Mouse (Mus musculus) Patski (cell line): ENCODE measurements around the gene Hgf. TPM values are rescaled to one million over a fixed set of nuclear protein-coding genes. Genes with fewer than 3 reads are reported as not detected.

Experiments used
- ATAC-seq: fragments of 100-300 bp; one replicate; pipeline ENCODE4 v1.8.0; 2021
- CTCF ChIA-PET: fragments of 350-600 bp; sonication (Branson Sonifier 250); formaldehyde crosslinking; loops from one replicate; lab custom pipeline; 2022; ENCODE audit warnings: inconsistent platforms; lab: Charles Lee
- POLR2A ChIA-PET: fragments of 350-600 bp; sonication (Branson Sonifier 250); formaldehyde crosslinking; loops from one replicate; lab custom pipeline; 2022; ENCODE audit warnings: antibody characterized with exemption, inconsistent platforms; lab: Charles Lee
- DNase-seq: peaks from one replicate; pipeline ENCODE4 v3.0.0-alpha.2; 2011; ENCODE audit warnings: low read depth, low spot score
- H3K27me3 ChIP-seq: fragments of 371-371 bp; one replicate; pipeline ENCODE4 v1.5.1; 2021
- CTCF ChIP-seq: fragments of 100-300 bp; IDR thresholded peaks from one replicate; pipeline ENCODE4 v1.5.1; 2021
- in situ Hi-C: fragments of 300-500 bp; cut with MboI; formaldehyde crosslinking; loops from 3 replicates; pipeline ENCODE4 v1.11.1; 2018; ENCODE audit warnings: low pct_unique_long_range_greater_than_20kb, mixed read lengths
- polyA plus RNA-seq: library from polyadenylated mRNA; unstranded; gene quantifications from one replicate; pipeline ENCODE4 v1.2.3, GENCODE M21; 2021

Hgf gene
- polyA plus RNA-seq, 1 experiment from 2014 or later, result not detected

DNA sequence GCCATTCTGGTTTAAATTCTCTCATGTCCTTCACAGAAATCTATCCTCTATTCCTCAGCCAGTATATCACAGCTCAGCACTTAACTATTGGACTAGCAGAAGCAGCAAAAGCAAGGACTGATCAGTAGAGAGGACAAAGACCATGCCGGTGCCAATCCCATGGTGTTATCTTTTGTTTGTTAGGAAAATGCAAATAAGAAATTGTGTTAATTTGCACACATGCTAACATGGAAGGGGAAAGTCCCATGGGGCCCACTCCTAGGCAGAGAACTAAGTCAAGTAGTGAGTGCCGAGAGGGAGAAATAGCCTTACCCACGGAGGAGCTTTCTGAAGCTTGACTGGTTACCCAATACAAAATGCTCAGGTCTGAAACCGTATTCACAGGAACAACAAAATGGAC lies 42.4 kb downstream of the Hgf start:
- no peak for DNase-seq
- no peak for ATAC-seq
- in situ Hi-C loops, result no loop called here
- POLR2A ChIA-PET, result no interaction called here
- CTCF ChIA-PET, result interaction anchor here (1.4 kb wide), 1 partner anchor 13 kb away, joined by 3 read pairs; no protein-coding TSS in a partner anchor
- no peaks in the 10 kb centered on the region for H3K27me3 ChIP-seq
- TF ChIP-seq CTCF, result no peak

DNA sequence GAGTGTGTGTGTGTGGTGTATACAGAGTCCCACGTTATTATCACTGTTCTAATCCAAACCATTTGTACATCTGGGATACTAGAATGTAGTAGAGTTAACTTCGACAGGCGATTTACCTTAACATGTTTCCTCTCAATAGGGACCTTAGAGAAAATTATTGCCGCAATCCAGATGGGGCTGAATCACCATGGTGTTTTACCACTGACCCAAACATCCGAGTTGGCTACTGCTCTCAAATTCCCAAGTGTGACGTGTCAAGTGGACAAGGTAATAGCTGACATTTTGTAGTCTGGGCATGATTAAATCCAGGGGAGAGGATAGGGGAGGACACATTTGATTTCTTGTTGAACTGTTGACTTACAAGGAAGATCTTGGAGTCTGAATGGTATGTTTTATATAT lies 44.7 kb downstream of the Hgf start:
- no peak for ATAC-seq

DNA sequence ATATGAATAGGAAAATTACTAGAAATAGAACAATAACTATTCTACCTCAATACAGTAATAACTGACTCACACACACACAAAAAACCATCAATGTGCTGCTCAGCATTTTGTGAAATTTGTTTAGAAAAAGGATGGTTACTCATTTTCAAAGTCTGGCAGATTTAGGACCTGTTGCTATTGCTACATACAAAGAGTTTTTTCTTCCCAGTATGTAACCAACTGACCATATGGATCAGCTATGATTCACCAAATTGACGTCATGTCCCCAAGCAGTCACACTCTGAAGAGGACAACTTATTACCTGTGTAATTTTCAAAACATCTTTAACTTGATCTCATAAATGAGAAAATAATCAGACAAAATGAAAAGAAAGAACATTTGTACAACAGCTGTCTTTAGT lies 48.2 kb downstream of the Hgf start:
- H3K27me3 ChIP-seq, result peaks cover 5% of the 10 kb centered on the region
- ChIA-PET POLR2A (no interaction called here), CTCF (no interaction called here)
- in situ Hi-C loops, result no loop called here
- ATAC-seq, result no peak
- no peak for DNase-seq
- no peak for TF ChIP-seq CTCF

More for the DNA sequence above, 44.7 kb downstream of the Hgf start:
- ChIA-PET POLR2A (no interaction called here), CTCF (no interaction called here)
- no peak for TF ChIP-seq CTCF
- peaks cover 5% of the 10 kb centered on the region for H3K27me3 ChIP-seq
- in situ Hi-C loops, result no loop called here
- DNase-seq, result no peak

DNA sequence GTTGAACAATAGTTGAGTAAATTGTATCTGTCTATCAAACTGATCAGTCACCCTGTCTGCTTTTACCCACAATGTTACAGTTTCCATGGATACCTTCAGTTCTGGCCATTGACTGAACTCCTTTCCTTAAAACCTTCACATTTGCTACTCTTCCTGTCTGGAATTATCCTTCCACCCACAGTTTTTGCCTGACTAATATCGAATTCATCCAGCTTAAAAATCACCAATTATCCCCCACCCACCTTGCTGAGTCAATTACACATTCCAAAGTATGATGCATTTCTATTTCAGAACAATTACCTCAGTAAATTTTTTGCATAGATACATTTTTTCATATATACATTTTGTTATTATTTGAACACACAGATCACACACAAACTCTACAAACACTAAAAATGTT lies 79.7 kb downstream of the Hgf start:
- H3K27me3 ChIP-seq, result peaks cover 3% of the 10 kb centered on the region
- ChIA-PET CTCF (no interaction called here), POLR2A (no interaction called here)
- DNase-seq (no peak), ATAC-seq (no peak)
- no peak for TF ChIP-seq CTCF
- in situ Hi-C loops, result loop anchor here (25.0 kb wide), 1 partner anchor 1746 kb away; no protein-coding TSS in a partner anchor

DNA sequence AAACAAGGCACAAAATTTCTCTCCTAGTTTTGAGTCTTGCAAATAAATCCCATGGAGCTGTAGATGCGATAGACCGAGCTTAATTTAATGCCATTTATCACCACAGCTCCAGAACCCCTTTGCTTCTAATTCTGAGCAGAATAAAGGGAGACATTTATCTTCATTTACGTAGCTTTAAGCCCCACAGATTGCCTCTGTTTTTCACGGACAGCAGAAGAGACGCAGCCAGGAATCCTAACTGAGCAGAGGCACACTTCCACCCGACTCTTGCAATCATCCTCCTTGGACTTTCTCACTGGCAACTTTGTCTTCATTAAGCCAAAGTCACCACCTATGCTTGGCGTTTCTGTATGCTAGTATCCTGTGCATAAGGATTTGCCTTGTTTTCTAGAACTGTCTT lies 93.1 kb downstream of the Hgf start:
- DNase-seq (no peak), ATAC-seq (no peak)
- in situ Hi-C loops, result loop anchor here (25.0 kb wide), 1 partner anchor 1759 kb away; no protein-coding TSS in a partner anchor
- no peak for TF ChIP-seq CTCF
- ChIA-PET POLR2A (no interaction called here), CTCF (no interaction called here)
- no peaks in the 10 kb centered on the region for H3K27me3 ChIP-seq

DNA sequence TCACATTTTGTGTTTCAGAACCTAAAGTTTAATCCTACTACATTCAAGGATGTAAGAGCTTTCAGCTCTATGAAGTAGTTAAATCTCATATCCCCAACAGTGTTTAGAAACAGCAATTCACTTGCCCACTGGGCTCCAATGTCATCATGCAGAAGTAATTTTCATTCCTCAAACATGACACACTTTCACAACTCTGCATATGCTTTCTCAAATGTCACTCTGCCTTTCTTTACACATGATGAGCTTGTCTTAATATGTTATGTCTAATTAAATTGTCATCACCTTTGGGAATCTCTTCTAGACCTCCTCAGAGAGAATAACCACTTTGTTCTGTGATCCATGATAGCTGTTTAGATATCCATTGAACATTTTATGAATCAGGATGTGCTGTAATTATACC lies 94.4 kb downstream of the Hgf start:
- H3K27me3 ChIP-seq, result no peaks in the 10 kb centered on the region
- POLR2A ChIA-PET, result no interaction called here
- ATAC-seq (no peak), DNase-seq (no peak)
- no peak for TF ChIP-seq CTCF
- in situ Hi-C loops, result loop anchor here (25.0 kb wide), 1 partner anchor 1760 kb away; no protein-coding TSS in a partner anchor
- CTCF ChIA-PET, result no interaction called here

DNA sequence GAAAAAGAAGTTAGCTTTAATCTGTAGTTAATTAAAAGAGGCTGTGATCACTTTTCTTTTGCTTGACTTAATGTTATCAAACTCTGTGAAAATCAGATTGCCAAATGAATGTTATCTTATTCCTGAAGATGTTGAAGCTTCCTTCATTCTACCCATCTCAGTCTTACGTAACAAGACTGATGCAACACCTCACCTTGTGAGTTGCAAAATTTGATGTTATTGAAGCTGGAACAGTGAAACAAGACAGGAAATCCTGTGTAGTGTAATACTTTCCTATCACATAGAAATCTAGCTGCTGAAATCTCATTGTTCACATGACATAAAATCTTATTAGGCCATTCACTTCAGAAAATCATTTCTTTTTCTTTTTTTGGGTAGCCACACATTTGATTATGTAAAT lies 96.9 kb downstream of the Hgf start:
- in situ Hi-C loops, result no loop called here
- DNase-seq (no peak), ATAC-seq (no peak)
- no peaks in the 10 kb centered on the region for H3K27me3 ChIP-seq
- ChIA-PET POLR2A (no interaction called here), CTCF (interaction anchor here (1.1 kb wide), 1 partner anchor 8 kb away, joined by 4 read pairs; no protein-coding TSS in a partner anchor)
- TF ChIP-seq CTCF, result no peak

DNA sequence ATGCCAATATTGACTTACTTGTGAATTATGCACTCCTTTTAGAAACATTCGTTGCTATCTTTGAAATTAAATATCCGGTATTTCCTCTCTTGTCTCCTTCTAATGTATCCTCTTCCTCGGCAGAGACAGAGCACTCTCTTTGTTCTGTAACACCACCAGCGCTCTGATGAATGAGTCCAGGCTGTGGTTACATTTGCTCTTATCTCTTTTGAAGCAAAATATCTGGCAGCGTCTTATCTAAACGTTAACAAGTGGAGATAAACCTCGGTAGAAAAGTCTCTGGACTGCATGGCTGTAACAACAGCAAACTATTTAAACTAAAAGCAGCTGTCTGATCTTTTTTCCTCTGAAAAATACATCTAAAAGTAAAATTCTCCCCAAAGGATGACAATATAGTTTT lies 100.7 kb downstream of the Hgf start:
- ATAC-seq (no peak), DNase-seq (no peak)
- TF ChIP-seq CTCF, result no peak
- POLR2A ChIA-PET, result no interaction called here
- in situ Hi-C loops, result no loop called here
- CTCF ChIA-PET, result no interaction called here
- H3K27me3 ChIP-seq, result peaks cover 5% of the 10 kb centered on the region

Other genes with a start within 250 kb of the Hgf start
- gene Gm28710, start 238.3 kb downstream of the Hgf start, polyA plus RNA-seq, result not detected